Mouse (Mus musculus) right cerebral cortex, postnatal 10 days (tissue): ENCODE results near the gene Tmem229b.
"Not testable (repeated sequence)": the region's sequence is repeated elsewhere in the genome, so short reads cannot be mapped to it uniquely, and the experiment has no call there.

Source experiments
- DNase-seq, 2 experiments: peaks; one replicate each; pipeline ENCODE4 v3.0.0; 2021; ENCODE audit warnings: low spot score in 2 of 2

The Tmem229b gene

DNA sequence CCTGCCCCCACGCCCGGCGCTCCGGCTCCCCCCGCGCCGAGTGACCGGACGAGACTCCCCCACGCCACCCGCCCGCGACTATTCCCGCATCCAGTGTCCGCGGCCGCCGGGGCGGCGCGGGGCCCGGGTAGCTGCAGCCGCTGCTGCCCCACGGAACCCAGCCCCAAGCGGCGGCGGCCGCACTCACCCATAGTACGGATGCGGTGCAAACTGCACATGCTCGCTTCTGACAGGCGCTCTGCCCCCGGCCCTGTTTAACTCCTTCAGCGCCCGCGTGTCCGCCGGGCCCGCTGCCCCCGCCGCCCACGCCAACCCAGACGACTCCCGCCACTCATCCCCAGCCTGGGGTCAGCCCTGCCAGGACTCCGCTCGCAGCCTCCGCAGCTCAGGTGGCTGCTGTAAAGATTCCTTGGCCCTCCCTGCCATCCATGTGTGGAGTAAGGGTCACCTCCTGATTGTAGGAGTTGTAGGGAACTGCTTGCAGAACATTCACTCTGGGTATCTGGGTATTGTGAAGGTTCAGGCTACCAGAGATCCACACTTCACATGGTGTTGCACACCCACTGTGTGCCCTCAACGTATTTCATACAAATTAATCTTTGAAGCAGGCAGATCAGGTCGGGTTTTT lies at the start of gene Tmem229b:
Tmem229b (minus strand) TSS at position 502 of the 628 bp plus-strand sequence.
- DNase-seq: peak; percentile 82

- no peak for DNase-seq
Measured at GRCm38 (mm10) chr12:79055276-79055675, 47.8 kb upstream of the Tmem229b start.

GRCm38 (mm10) chr12:79052073-79052472 lies 44.6 kb upstream of the Tmem229b start:
- DNase-seq: no peak

DNA sequence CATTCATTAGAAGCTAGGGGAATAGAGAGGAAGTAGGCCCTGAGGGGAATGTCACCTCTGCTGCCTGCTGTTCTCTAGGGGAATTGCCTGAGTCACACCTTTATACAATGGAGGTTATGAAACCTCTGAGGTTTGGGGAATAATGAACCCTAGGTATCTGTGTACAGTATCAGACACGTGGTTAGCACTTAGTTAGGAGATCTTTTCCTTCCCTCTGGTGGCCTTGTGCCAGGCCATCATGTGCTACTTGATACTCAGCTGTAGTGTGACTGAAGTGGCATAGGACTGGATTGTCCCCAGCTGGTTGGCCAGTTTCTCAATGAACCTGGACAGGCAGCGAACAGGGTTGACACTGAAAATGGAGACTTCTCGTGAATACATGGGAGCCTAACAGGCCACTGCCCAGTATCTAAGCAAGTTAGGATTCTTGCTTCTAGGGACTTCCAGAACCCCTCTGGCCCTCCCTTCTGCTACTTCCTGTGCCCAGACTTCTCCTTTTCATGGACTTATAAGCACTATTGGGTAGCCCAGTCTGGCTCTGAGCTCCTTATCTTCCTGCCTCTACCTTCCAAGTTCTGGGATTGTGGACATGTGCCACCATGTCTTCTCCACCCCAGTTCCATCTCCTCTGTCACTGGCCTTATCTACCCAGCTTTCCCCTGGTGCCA lies 43.3 kb upstream of the Tmem229b start:
- no peak for DNase-seq

- no peak for DNase-seq
Measured at GRCm38 (mm10) chr12:79049807-79050206, 42.4 kb upstream of the Tmem229b start.

- DNase-seq: no peak
Measured at GRCm38 (mm10) chr12:79048898-79049297, 41.5 kb upstream of the Tmem229b start.

- no peak for DNase-seq
Measured at GRCm38 (mm10) chr12:79047203-79047602, 39.8 kb upstream of the Tmem229b start.

DNA sequence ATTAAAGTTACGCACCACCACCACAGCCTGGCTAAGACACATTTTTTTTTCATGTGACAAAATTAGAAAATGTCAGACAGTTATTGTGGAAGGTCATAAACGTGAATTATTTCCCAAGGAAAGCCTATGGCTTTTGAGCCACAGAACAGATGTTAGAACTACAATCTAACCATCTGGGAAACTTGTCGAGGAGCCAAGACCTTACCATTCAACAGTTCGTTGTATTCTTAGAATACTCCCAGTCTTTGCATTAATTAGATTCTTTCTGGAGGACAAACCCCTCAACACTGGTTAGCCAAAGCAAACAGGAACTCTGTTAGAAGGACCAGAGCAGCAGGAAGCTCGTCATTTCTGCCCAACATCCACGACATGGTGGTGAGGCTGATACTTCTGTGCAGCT lies 38.7 kb upstream of the Tmem229b start:
- no peak for DNase-seq

- peak in 1 of 2 experiments; percentile 36 for DNase-seq
Measured at GRCm38 (mm10) chr12:79044668-79045067, 37.2 kb upstream of the Tmem229b start.

DNA sequence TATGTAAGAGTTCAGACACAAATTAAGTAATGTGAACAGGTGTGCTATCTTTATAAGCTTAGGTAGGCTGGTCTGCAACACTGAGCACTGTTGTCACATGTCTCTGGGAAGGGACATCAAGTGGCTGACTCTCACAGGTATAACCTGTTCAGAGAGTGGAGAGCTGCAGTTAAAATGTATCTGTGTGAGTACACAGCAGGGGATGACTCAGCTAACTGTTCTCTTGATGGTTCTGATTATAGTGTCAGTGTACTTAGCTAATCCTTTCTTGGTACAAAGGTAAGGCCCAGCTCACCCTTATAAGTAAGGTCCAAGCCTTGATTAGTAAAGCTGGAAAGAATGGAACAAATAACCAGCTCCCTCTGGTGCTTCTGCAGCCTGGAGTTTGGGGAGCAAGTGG lies 34.0 kb upstream of the Tmem229b start:
- no peak for DNase-seq

GRCm38 (mm10) chr12:79040201-79040827 lies 32.9 kb upstream of the Tmem229b start:
- DNase-seq: no peak

DNA sequence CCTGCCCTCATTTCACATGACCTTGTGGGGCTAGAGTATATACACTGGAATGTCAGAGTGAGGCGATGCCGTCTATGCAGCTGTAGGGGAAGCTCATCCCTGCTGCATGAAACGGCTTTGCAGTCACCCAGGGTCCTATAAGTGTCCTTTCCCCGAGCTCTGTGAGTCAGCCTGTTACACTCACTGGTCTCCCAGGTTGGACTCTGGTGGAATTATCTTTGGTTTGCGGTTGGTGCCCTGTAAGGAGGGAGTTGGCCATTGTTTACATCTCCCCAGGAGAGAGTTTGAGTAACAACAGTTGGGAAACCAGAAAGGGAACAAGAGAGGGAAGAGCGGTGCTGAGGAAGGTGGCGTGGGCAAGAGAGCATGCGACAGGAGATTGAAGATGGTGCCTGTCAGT lies 32.3 kb upstream of the Tmem229b start:
- DNase-seq: no peak

DNA sequence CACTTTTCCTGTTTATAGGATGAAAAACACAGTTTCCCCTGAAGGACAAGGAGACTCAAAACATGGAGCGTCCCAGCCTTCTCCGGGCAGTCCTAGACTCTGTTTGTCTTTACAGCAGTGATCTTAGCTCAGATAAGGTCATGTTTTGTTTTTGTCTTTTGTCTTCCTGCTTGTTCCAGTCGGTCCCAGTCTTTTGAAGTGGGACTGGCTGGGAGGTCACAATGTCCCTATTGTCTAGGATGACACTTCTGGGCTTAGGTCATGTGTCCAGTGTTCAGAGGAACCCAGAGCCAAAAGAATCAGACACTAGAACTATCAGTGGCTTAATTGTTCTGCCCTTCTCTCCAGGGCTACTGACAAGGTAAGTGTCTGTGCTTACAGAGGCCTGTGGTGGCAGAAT lies 27.9 kb upstream of the Tmem229b start:
- DNase-seq: no peak

GRCm38 (mm10) chr12:79034331-79034730 lies 26.9 kb upstream of the Tmem229b start:
- DNase-seq: no peak

DNA sequence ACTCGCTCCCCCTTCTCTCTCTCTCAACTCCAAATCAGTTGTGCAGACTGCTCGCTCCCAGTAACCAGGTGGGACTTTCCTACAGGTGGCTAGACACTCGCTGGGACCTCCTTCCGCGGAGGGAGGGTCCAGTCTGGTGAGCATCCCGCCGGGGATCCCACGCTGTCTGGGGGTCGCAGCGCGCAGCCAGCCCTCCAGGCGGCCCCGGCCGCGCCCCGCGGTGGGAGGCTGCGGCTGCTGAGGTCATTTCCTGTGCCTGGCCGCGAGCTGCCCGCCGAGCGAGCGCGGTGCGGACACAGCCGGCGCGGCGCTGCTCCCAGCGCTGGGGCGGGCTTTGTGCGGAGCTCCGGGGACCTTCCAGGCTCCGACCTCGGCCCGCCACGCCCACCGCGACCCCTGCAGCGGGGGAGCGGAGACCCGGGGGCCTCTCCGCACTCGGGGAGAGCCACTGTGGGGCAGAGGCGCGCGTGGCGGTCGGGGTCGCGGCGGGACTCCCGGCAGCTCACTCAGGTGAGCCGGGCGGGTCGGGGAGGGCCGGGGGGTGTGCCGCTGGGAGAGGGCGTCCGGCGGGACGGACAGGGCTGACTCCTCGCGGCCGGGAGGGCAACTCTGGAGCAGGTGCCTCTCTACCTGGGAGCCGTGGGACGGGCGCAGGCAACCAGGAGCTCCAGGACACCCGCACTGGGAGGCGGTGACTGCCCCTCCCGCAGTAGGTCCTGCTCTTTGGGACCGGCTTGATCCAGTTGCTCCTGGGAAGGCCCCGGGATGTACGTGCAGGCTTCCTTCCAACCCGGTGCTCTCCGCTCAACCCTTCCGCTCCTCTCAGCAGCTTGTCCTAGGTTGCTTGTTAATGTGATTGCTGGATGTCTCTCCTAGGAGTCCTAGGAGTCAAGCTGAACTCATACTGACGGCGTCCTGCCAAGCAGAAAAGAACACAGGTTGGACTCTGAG lies 21.8 kb upstream of the Tmem229b start, which contains the start of gene Plekhh1:
Plekhh1 (plus strand) TSS at position 253 of the 951 bp plus-strand sequence.
- peak; percentile 36 to 46 for DNase-seq

DNA sequence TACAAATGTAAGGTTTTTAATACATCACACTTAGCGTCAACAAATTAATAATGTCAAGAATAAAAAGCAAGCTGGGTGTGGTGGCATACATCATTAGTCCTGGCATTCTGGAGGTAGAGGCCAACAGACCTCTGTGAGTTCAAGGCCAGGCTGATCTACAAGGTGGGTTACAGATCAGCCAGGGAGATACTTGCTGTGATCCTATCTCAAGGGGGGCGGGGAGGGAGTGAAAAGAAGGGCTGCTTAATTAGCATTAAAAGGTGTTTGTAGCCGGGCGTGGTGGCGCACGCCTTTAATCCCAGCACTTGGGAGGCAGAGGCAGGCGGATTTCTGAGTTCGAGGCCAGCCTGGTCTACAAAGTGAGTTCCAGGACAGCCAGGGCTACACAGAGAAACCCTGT lies 20.1 kb upstream of the Tmem229b start:
- DNase-seq: not testable (repeated sequence)

DNA sequence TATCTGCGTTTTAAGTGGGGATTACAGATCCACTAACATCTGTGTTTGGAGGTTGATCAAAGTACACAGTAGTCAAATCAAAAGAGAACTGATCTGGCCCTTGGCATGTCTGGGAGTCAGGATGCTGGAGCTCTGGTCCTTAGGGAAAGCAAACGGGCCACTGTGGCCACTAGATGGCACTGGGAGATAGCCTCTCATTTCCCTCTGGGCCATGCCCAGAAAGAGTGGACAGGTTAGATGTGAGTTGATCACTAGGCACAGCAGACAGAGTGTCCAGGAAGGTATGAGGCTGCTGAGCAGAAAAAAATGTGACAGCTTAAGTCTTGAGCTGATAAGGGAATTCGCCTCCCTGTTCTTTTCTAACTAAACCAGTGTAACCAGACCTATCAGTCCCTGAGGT lies 15.5 kb upstream of the Tmem229b start:
- peak; percentile 57 to 76 for DNase-seq

DNA sequence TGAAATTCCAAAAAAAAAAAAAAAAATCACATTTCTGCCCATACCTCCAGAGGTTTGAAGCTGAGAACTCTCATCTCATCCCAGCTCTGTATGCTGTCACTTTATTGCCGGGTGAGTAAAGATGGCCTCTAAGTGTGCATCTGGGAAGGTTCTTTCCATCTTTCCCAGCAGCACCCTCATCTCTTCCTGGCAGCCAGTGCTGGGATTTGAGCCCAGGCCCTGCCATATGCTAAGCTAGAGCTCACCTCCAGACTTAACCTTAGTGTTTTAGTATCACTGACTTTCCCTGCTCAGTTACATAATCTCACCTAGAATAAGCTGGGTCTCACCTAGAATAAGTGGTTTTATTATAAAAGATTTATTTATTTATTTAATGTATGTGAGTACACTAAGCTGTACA lies 14.5 kb upstream of the Tmem229b start:
- DNase-seq: no peak

DNA sequence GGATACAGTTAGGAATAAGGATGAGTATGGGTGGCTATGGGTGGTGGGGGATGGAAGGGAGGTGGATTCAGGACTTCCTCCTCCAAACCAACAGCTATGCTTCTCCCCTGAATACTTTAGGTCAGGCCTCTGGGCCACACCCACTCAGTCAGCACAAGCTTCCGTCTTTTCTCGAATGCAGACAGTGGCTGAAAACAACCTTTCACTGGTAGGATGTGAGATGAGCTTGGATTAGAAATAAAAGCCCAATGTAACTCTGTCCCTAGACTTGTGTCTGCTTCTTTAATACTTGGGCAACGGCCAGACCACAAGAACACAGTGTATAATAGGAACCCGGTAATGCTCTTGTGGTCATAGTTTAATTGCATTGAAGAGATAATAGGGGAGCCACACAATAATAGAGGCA lies 10.6 kb upstream of the Tmem229b start:
- no peak for DNase-seq

DNA sequence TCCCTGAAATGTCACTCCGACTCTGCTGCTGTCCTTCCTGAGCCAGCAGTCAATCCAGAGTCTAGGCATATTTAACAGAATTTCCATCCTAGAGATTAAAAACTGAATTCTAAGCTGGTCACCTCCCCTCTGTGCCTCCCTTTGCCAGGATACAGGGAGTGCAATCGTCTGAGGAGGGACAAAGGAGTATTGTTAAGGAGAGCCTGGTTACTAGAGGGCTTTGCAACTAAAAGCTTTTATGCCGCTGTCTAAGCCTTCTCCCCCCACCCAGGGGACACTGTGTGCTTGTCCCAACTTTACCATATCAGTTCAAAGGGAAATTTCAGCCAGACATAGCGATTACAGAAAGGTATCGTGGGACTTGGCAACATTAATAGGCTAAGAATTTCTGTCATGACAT lies 8.7 kb upstream of the Tmem229b start:
- DNase-seq: no peak

DNA sequence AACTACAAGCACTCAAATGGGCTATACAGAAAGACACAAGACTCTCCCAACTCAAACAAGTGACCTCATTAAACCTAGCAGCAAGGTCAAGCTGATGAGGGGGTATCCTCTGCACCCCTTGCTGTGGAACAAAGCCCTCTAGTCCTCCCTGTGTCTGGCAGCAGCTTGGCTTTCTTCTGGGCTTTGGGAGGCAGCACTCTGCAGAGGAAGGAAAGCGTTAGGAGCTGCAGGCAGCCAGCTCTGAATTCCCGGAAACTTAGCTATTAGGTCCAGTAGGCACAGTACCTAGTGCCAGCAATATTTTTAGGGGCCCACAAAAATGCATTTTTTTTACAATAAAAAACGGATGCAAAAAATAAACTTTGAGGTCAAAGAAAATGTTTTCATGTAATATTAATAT lies 3.1 kb upstream of the Tmem229b start:
- DNase-seq: no peak
